Mouse (Mus musculus): ENCODE measurements around the gene Ccr9. TPM values are rescaled to one million over a fixed set of nuclear protein-coding genes. Genes with fewer than 3 reads are reported as not detected.
"Not testable (repeated sequence)": the region's sequence is repeated elsewhere in the genome, so short reads cannot be mapped to it uniquely, and the experiment has no call there.

Gene Ccr9
- total RNA-seq (2021): not detected
- 0.04 and 0.20 TPM in 2 replicates for polyA plus RNA-seq (2012; rRNA removed)
- long read RNA-seq, partial matches to known transcripts: 0 of 1 reads
- long read RNA-seq, other reads (novel, unspliced or antisense): 1 of 1 reads

GRCm38 (mm10) chr9:123678327-123679105 is at the start of gene Ccr9, which contains the start of gene Slc6a20a:
Gene Ccr9, plus strand, starts transcription at chr9:123678439.
Gene Slc6a20a, minus strand, starts transcription at chr9:123678885.
- DNase-seq: peak; percentile 13

- DNase-seq: no peak
Measured at GRCm38 (mm10) chr9:123631666-123632065, 46.6 kb upstream of the Ccr9 start.

- no peak for DNase-seq
Measured at GRCm38 (mm10) chr9:123632281-123632680, 46.0 kb upstream of the Ccr9 start, which contains the start of gene Slc6a20b. Gene Slc6a20b, minus strand, starts transcription at chr9:123632565.

GRCm38 (mm10) chr9:123632993-123633392 is 45.2 kb upstream of the Ccr9 start:
- DNase-seq: no peak

GRCm38 (mm10) chr9:123636771-123637170 is 41.5 kb upstream of the Ccr9 start:
- DNase-seq: peak; percentile 27

- peak; percentile 68 for DNase-seq
Measured at GRCm38 (mm10) chr9:123638231-123638630, 40.0 kb upstream of the Ccr9 start.

- peak; percentile 36 for DNase-seq
Measured at GRCm38 (mm10) chr9:123638668-123639089, 39.6 kb upstream of the Ccr9 start.

GRCm38 (mm10) chr9:123640106-123640505 is 38.1 kb upstream of the Ccr9 start:
- no peak for DNase-seq

GRCm38 (mm10) chr9:123649785-123650511 is 28.3 kb upstream of the Ccr9 start:
- DNase-seq: no peak

- DNase-seq: no peak
Measured at GRCm38 (mm10) chr9:123651369-123651768, 26.9 kb upstream of the Ccr9 start.

GRCm38 (mm10) chr9:123657457-123657856 is 20.8 kb upstream of the Ccr9 start:
- DNase-seq: no peak

- no peak for DNase-seq
Measured at GRCm38 (mm10) chr9:123658981-123659380, 19.3 kb upstream of the Ccr9 start.

- not testable (repeated sequence) for DNase-seq
Measured at GRCm38 (mm10) chr9:123659986-123660676, 18.1 kb upstream of the Ccr9 start.

- peak; percentile 33 for DNase-seq
Measured at GRCm38 (mm10) chr9:123665645-123666044, 12.6 kb upstream of the Ccr9 start.

- no peak for DNase-seq
Measured at GRCm38 (mm10) chr9:123679198-123679597, 959 bp downstream of the Ccr9 start.

- DNase-seq: no peak
Measured at GRCm38 (mm10) chr9:123683704-123684103, 5.5 kb downstream of the Ccr9 start.

GRCm38 (mm10) chr9:123686206-123686605 is 8.0 kb downstream of the Ccr9 start:
- no peak for DNase-seq

- no peak for DNase-seq
Measured at GRCm38 (mm10) chr9:123688227-123688626, 10.0 kb downstream of the Ccr9 start.

- DNase-seq: no peak
Measured at GRCm38 (mm10) chr9:123695634-123696302, 17.5 kb downstream of the Ccr9 start.

- no peak for DNase-seq
Measured at GRCm38 (mm10) chr9:123701822-123702221, 23.6 kb downstream of the Ccr9 start.

GRCm38 (mm10) chr9:123709226-123709625 is 31.0 kb downstream of the Ccr9 start:
- no peak for DNase-seq

- DNase-seq: no peak
Measured at GRCm38 (mm10) chr9:123713111-123713510, 34.9 kb downstream of the Ccr9 start.

All from adrenal gland, adult 2 months (tissue).